Mouse (Mus musculus): ENCODE measurements at regions not wholly inside any gene's neighbourhood (a gene's known extent, or its start where the extent isn't known, plus 50 kb on each side); places are given as distances from the start of the nearest gene placed in this dataset.
A peak's percentile ranks its signal among the peaks of the same experiment; 100 is the strongest.

- DNase-seq, result no peak
Observed at GRCm38 (mm10) chr13:42593488-42594170, 86.8 kb upstream of the Phactr1 start.

- DNase-seq, result no peak
Observed at GRCm38 (mm10) chr13:42595180-42595579, 85.2 kb upstream of the Phactr1 start.

- DNase-seq, result no peak
Observed at GRCm38 (mm10) chr13:42597781-42598180, 82.6 kb upstream of the Phactr1 start.

- no peak for DNase-seq
Observed at GRCm38 (mm10) chr13:42603308-42603707, 77.1 kb upstream of the Phactr1 start.

- DNase-seq, result no peak
Observed at GRCm38 (mm10) chr13:42607735-42608134, 72.7 kb upstream of the Phactr1 start.

GRCm38 (mm10) chr13:42608963-42609362 lies 71.5 kb upstream of the Phactr1 start:
- peak in 1 of 2 experiments; percentile 12 for DNase-seq

GRCm38 (mm10) chr13:42613326-42613725 lies 67.1 kb upstream of the Phactr1 start:
- DNase-seq, result no peak

- no peak for DNase-seq
Observed at GRCm38 (mm10) chr13:42615826-42616225, 64.6 kb upstream of the Phactr1 start.

- no peak for DNase-seq
Observed at GRCm38 (mm10) chr13:42617225-42617624, 63.2 kb upstream of the Phactr1 start.

- DNase-seq, result no peak
Observed at GRCm38 (mm10) chr13:42617844-42618243, 62.6 kb upstream of the Phactr1 start.

GRCm38 (mm10) chr13:42619555-42620280 lies 60.7 kb upstream of the Phactr1 start:
- no peak for DNase-seq

- DNase-seq, result peak; percentile 59 to 73
Observed at GRCm38 (mm10) chr13:42623491-42623890, 56.9 kb upstream of the Phactr1 start.
